Mouse (Mus musculus) forebrain, embryonic 15.5 days (tissue): Measurements from ENCODE around the gene BC048679. TPM values are rescaled to one million over a fixed set of nuclear protein-coding genes. Genes with fewer than 3 reads are reported as not detected.
"Not testable (repeated sequence)": the region's sequence is repeated elsewhere in the genome, so short reads cannot be mapped to it uniquely, and the experiment has no call there.

Source experiments
- ATAC-seq: fragments of 200-750 bp; cut with Nextera tagmentation; replicated peaks from 2 replicates; pipeline ENCODE4 v1.8.0; 2017; ENCODE audit warnings: mild to moderate bottlenecking, moderate TSS enrichment, moderate library complexity
- H3K27ac ChIP-seq: fragments of 300-500 bp; sonication (generic); replicated peaks from 2 replicates; pipeline ENCODE4 v1.5.1; 2015; ENCODE audit warnings: mild to moderate bottlenecking, inconsistent platforms
- H3K27me3 ChIP-seq: fragments of 300-500 bp; sonication (generic); 2 replicates; pipeline ENCODE4 v1.6.1; 2015; ENCODE audit warnings: inconsistent platforms
- H3K36me3 ChIP-seq: fragments of 300-500 bp; sonication (generic); 2 replicates; pipeline ENCODE4 v1.6.1; 2015; ENCODE audit warnings: mild to moderate bottlenecking, inconsistent platforms
- H3K4me1 ChIP-seq: fragments of 300-500 bp; sonication (generic); 2 replicates; pipeline ENCODE4 v1.6.1; 2015; ENCODE audit warnings: inconsistent platforms
- H3K4me2 ChIP-seq: fragments of 300-500 bp; sonication (generic); replicated peaks from 2 replicates; pipeline ENCODE4 v1.6.1; 2015; ENCODE audit warnings: mild to moderate bottlenecking, inconsistent platforms
- H3K4me3 ChIP-seq: fragments of 300-500 bp; sonication (generic); 2 replicates; pipeline ENCODE4 v1.5.1; 2015; ENCODE audit warnings: mild to moderate bottlenecking, inconsistent platforms
- H3K9ac ChIP-seq: fragments of 300-500 bp; sonication (generic); replicated peaks from 2 replicates; pipeline ENCODE4 v1.6.1; 2015; ENCODE audit warnings: mild to moderate bottlenecking, inconsistent platforms
- H3K9me3 ChIP-seq: fragments of 300-500 bp; sonication (generic); 2 replicates; pipeline ENCODE4 v1.6.1; 2016; ENCODE audit warnings: inconsistent platforms
- WGBS: fragments of 180-500 bp; shearing (Covaris S2); methylation state at CpG from one replicate; pipeline ENCODE4 v1.1.7; 2015; ENCODE audit warnings: mixed read lengths; 5-methylcytosine and 5-hydroxymethylcytosine counted together
- polyA plus RNA-seq: library from polyadenylated mRNA; unstranded; fragments of >200 nt; fragmentation: Nextera tagmentation; extraction: Ambion mirVana; gene quantifications from 2 replicates; pipeline ENCODE4 v1.2.1, GENCODE M21; 2015

The BC048679 gene
- polyA plus RNA-seq, 1 experiment from 2014 or later: not detected

DNA sequence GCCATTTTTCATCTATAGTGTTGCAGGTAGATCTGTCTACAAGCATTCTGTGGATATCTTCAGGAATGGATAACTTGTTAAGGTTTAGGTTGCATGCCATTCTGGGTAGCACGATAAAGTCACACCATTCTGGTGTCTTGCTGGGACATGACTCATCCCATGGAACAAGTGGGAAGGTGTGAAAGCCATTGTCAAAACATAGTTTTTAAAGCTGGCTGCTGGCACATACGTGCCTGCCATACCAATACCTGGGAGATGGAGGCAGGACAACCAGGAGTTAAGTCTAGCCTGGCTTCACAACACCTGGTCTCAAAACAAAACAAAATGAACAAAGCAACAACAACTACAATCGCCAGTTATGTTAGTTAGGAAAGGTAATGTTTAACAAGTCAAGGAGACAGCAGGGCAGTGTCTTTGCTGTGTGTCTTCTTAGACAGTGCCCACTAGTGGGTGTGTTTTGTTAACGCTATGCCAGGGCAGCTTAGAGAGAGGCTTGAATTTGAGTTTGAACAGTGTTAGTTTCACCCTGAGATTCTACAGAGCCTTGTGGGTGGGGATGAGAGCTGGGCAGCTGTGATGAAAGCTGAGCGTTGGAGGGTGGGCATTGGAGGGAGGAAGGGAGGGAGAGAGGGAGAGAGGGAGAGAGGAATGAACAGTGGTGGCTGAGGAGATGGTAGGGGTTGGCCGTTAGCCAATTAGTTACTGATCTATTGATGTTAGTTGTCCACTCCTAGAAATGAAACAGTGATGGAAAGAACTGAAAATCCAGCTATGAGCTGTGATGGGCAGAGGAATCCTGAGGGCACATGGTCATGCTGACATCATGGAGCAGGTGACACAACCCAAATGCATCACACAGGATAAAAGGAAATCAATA, 18.3 kb upstream of the BC048679 start:
- Histone ChIP-seq H3K9ac (no peak overlapping the region), H3K9me3 (no peaks in the 10 kb centered on the region), H3K4me2 (no peak overlapping the region), H3K36me3 (no peaks in the 10 kb centered on the region), H3K27me3 (no peaks in the 10 kb centered on the region), H3K4me3 (no peak overlapping the region), H3K4me1 (no peaks in the 10 kb centered on the region), H3K27ac (no peak overlapping the region)
- ATAC-seq: no peak
- WGBS: 76% methylated on average over 6 of the region's 6 CpGs

DNA sequence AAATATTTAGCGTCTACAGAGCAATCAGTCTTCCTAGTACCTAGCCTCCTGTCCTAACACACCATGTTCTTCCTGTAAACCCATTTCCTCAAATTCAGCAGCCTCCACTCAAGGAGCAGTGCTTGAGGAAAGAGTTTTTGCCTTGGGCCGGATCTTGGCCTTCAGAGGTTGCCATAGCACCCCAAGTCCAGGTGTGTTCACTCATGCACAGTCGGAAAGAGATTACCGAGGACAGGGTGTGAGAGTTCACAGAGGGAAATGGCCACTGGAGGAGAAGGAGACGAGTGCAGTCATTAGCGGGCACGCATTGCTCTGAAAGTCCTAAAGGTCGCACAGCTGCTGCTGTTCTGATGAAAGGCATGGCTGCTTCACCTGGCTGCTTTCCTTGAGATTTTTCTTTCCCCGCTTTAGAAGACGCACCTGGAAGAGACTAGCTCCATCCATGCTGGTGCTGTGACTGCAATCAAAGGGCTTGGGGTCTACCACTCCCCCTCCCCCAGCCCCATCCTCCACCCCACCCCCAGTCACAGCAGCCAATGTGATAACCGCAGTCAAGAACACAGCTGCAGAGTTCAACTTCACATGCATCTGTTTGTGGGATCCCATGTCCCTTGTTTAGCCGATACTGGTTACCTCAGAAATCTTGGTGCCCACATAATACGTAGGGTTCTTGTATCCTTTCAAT, 17.0 kb upstream of the BC048679 start:
- no peaks in the 10 kb centered on the region for H3K27me3 ChIP-seq
- ATAC-seq: no peak
- WGBS: 66% methylated on average over 13 of the region's 13 CpGs

DNA sequence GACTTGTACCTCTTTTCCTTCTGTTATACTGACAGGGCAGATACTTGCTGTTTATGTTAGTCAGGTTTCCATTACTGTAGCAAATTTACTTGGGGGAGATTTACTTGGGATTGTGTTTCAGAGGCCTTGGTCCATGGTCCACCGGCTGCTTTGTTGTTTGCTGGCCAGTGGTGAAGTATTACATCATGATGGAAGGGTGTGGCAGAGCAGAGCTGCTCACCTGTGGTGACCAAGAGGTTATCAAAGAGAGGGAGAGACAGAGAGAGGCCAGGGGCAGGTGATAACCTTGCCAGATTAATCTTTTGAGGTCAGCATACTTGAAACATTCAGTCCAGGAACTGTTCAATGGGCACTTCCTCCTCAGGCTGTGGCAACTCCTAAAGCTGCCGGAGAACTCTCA, 3.0 kb upstream of the BC048679 start:
- Histone ChIP-seq H3K9me3 (no peaks in the 10 kb centered on the region), H3K27me3 (no peaks in the 10 kb centered on the region), H3K9ac (no peak overlapping the region), H3K4me2 (no peak overlapping the region), H3K27ac (no peak overlapping the region), H3K36me3 (no peaks in the 10 kb centered on the region), H3K4me3 (no peak overlapping the region), H3K4me1 (no peaks in the 10 kb centered on the region)
- 81% methylated on average over 2 of the region's 2 CpGs for WGBS
- ATAC-seq: no peak

More for the DNA sequence above, 17.0 kb upstream of the BC048679 start:
- Histone ChIP-seq H3K4me3 (no peak overlapping the region), H3K4me2 (no peak overlapping the region), H3K4me1 (no peaks in the 10 kb centered on the region), H3K9me3 (no peaks in the 10 kb centered on the region), H3K9ac (no peak overlapping the region), H3K36me3 (no peaks in the 10 kb centered on the region), H3K27ac (no peak overlapping the region)

DNA sequence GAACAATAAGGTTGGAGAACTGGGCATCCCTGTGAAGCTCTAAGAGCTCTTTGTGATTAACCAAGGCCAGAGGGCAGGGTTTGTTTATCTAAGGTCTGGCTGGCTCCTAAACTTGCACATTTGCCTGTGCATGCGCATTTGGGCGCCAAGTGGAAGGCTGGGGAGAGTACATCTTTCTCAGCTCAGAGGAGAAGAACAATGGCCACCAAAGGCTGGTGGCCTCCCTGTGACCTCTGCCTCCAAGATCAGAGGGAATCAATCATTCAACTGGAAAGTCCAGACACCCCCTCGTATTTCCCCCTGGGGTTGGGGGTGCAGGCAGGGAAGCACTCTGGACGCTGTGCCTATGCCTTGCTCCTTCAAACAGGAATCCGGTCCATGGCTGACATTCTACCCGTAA, 910 bp downstream of the BC048679 start:
- Histone ChIP-seq H3K4me1 (peaks cover 9% of the 10 kb centered on the region), H3K4me2 (no peak overlapping the region), H3K27ac (no peak overlapping the region), H3K9me3 (no peaks in the 10 kb centered on the region), H3K36me3 (no peaks in the 10 kb centered on the region), H3K9ac (no peak overlapping the region), H3K4me3 (no peak overlapping the region), H3K27me3 (no peaks in the 10 kb centered on the region)
- no peak for ATAC-seq
- 18% methylated on average over 6 of the region's 6 CpGs for WGBS

DNA sequence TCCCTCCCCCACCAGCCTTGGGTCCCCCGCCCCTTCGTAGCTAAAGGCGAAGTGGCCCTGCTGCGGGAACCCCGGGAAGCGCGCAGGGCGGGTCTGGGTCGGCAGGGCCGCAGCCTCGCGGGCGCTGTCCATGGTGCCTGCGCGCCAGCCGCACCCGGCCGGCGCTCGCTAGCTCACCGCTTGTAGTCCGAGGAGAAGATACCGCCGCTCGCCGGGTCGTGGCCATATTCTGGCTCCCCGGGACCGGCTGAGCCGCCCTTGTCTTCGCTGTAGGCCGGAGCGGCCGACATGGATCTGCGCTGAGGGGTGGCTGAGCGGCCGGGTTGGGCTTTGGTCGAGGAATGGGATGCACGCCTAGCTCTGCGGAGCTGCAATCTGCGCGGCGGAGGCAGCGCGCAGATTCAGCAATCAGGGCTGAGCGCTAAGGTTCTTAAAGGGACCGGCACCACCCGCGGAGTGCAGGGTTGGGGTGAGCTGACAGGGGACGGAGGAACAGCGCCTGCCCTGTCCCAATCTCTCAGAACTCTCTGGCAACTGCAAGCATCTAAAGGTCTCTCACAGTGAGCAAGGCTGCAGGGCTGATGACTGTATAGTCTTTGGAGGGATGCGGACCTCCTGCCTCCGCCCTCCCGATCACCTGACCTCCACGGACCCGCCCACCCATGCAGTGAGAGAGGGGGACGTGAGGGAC, 4.6 kb downstream of the BC048679 start, which contains the start of gene Ap3b2:
Gene Ap3b2, minus strand, starts transcription at position 595 of the 691 bp plus-strand sequence.
- Histone ChIP-seq H3K9me3 (no peaks in the 10 kb centered on the region), H3K4me2 (peak within 1 kb of the TSS; percentile 52), H3K36me3 (no peaks in the 10 kb centered on the region), H3K27ac (peak within 1 kb of the TSS; percentile 99), H3K9ac (peak within 1 kb of the TSS; percentile 96), H3K4me3 (peak within 1 kb of the TSS; percentile 91), H3K27me3 (no peaks in the 10 kb centered on the region), H3K4me1 (peaks cover 21% of the 10 kb centered on the region)
- ATAC-seq: peak; percentile 94
- under 1% methylated on average over 57 of the region's 57 CpGs for WGBS

DNA sequence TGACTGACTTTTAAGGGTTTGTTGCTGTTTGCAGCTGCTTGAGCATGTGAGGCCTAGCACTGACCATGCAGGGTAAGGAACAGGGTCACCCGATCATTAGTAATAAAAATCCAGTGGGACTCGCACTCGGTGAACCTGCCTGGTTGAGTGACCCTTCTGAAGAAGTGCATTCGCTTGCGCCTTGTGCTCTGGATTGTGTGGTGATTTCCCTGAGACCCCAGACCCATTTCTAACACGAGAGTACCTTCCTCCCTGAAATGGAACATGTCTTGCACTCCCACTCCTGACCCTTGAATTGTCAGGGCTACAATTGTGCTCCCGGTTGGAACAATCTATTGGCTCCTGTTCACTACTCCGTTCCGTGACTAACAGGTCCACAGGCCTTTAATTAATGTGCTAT, 5.5 kb downstream of the BC048679 start:
- H3K9me3 ChIP-seq: no peaks in the 10 kb centered on the region
- H3K4me2 ChIP-seq: peak overlapping the region; percentile 52
- ATAC-seq: no peak
- H3K4me3 ChIP-seq: peak overlapping the region; percentile 91
- 38% methylated on average over 9 of the region's 9 CpGs for WGBS
- H3K27me3 ChIP-seq: no peaks in the 10 kb centered on the region
- H3K27ac ChIP-seq: peak overlapping the region; percentile 99
- peak overlapping the region; percentile 96 for H3K9ac ChIP-seq
- H3K36me3 ChIP-seq: no peaks in the 10 kb centered on the region
- H3K4me1 ChIP-seq: peaks cover 21% of the 10 kb centered on the region

DNA sequence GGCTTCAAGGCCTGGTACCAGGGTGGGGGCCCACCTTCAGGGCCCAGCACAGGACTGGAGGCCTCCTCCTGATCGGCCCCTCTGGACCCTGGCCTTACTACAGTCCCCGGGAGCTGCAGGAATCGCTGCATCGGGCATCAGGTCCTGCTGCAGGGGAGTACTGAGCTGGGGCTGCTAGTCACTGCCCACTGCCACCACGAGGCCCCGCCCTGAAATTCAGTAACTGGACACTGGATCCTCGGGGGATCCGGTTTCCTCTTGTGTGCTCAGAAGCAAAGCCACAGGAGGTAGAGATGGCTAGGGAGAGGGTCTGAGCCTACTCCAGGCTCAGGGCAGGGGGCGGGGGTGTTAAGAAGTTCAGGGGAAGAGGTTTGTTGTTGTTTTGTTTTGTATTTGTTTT, 8.4 kb downstream of the BC048679 start:
- Histone ChIP-seq H3K27ac (no peak overlapping the region), H3K4me1 (peaks cover 21% of the 10 kb centered on the region), H3K9ac (no peak overlapping the region), H3K9me3 (no peaks in the 10 kb centered on the region), H3K27me3 (no peaks in the 10 kb centered on the region), H3K4me3 (no peak overlapping the region), H3K36me3 (no peaks in the 10 kb centered on the region), H3K4me2 (no peak overlapping the region)
- 5% methylated on average over 9 of the region's 9 CpGs for WGBS
- no peak for ATAC-seq

DNA sequence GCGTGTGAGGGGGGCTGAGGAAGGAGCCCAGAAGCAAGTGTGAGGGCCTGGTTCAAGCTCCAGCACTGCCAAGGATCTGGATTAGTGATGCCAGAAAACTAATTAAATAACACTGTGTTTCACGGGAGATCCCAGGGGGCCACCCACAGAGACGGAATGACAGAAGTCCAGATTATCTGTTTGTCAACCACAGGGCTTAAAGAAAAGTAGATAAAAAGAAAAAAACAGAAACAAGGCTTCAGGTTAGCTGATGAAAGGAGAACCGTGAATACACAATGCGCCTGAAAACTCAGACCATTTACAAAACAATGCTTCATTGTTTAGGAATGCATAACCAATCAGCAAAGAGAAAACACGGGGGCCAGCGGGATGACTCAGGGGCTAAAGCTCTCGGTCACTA, 17.3 kb downstream of the BC048679 start:
- Histone ChIP-seq H3K9ac (no peak overlapping the region), H3K36me3 (peaks cover 19% of the 10 kb centered on the region), H3K4me1 (no peaks in the 10 kb centered on the region), H3K9me3 (no peaks in the 10 kb centered on the region), H3K27ac (no peak overlapping the region), H3K4me2 (no peak overlapping the region), H3K27me3 (peaks cover 13% of the 10 kb centered on the region), H3K4me3 (no peak overlapping the region)
- ATAC-seq: no peak
- 1% methylated on average over 8 of the region's 8 CpGs for WGBS

DNA sequence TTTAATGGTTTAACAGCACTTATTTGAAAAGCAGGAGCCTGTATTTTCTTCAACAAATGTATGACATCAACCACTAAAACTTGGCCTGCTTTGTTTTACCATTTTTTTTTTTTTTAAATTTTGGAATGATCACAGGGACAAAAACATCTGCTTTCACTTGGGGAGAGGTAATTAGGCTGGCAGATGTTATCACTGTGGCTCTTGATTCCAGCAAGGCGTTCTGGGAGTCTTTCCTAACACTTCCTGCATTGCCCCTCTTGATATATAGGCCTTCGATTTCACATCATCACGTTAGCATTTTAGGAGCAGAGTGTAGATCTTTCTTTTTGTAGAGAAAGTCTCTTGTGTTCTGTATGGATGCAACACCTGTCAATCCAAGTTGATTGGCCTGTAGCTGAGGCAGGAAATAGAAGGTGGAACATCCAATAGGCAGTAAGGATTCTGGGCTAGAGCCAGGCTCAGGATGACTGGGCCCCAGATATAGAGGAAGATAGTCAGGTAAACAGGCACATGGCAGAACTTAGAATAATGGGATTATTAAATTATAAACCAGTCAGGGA, 18.5 kb downstream of the BC048679 start:
- H3K9me3 ChIP-seq: no peaks in the 10 kb centered on the region
- H3K4me2 ChIP-seq: no peak overlapping the region
- ATAC-seq: no peak
- H3K36me3 ChIP-seq: peaks cover 23% of the 10 kb centered on the region
- H3K4me3 ChIP-seq: no peak overlapping the region
- no peaks in the 10 kb centered on the region for H3K4me1 ChIP-seq
- peaks cover 13% of the 10 kb centered on the region for H3K27me3 ChIP-seq
- 75% methylated on average over 3 of the region's 3 CpGs for WGBS
- no peak overlapping the region for H3K27ac ChIP-seq
- H3K9ac ChIP-seq: no peak overlapping the region

DNA sequence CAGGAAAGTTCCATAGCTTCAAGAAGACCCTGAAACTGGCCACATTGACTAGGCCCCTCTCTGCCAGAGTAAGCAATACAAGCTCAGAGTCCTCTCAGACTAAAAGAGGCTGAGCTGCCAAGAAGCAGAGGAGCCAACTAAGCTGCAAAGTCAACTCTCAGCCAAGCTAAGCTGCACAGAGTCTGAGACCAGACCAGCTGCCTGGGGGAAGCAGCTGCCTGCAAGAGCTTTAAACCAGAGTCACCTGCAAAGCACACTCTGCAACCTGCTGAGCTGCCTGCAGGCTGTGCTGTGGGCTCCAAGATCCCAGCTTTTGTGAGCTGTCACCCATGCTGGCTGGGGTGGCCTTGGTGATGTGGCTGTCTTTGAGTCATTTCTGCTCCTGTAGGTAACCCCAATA, 19.8 kb downstream of the BC048679 start:
- H3K4me2 ChIP-seq, H3K27ac ChIP-seq, H3K9me3 ChIP-seq, H3K4me3 ChIP-seq, H3K4me1 ChIP-seq, H3K9ac ChIP-seq: not testable (repeated sequence)
- Histone ChIP-seq H3K36me3 (peaks cover 17% of the 10 kb centered on the region), H3K27me3 (peaks cover 13% of the 10 kb centered on the region)
- ATAC-seq: 0 out of 2 replicates have a peak, but pooled peaks have one; percentile 14

DNA sequence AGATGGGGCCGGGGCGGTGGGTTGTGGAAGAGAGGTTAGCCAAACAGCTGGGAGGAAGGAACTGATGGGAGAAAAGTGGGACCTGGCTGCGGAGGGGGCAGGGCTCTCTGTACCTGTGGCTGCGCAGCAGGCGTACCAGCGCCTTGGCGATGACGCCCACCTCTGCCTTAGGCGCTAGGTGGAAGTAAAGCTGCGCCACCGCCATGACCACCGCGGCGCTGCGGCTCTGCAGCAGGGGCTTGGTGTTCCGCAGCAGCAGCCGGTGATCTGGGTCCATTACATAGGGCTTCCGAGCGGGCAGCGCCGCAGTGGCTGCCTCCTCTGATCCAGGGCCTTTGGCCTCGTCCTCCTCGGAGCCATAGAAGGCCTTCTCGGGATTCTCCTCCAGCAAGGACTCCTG, 21.2 kb downstream of the BC048679 start:
- Histone ChIP-seq H3K4me3 (no peak overlapping the region), H3K36me3 (peaks cover 18% of the 10 kb centered on the region), H3K9me3 (no peaks in the 10 kb centered on the region), H3K4me2 (no peak overlapping the region), H3K27me3 (peaks cover 13% of the 10 kb centered on the region), H3K27ac (no peak overlapping the region), H3K9ac (no peak overlapping the region), H3K4me1 (no peaks in the 10 kb centered on the region)
- WGBS: 4% methylated on average over 24 of the region's 24 CpGs
- ATAC-seq: peak; percentile 57; the same call in 1 of the 2 replicates

DNA sequence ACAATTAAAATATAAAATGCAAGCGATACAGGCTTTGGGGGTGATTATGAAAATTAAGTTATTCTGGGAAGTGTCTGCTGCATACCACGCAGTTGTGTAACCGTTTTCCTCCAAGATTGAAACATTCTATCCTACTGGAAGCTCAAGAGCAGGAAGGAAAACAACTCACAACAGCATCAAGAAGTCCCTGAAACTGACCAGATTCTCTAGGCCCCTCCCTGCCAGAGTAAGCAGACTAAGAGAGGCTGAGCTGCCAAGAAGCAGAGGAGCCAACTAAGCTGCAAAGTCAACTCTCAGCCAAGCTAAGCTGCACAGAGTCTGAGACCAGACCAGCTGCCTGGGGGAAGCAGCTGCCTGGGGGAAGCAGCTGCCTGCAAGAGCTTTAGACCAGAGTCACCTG, 22.9 kb downstream of the BC048679 start:
- H3K4me2 ChIP-seq: no peak overlapping the region
- peaks cover 13% of the 10 kb centered on the region for H3K27me3 ChIP-seq
- WGBS: 81% methylated on average over 3 of the region's 3 CpGs
- peaks cover 26% of the 10 kb centered on the region for H3K36me3 ChIP-seq
- H3K4me3 ChIP-seq: no peak overlapping the region
- no peaks in the 10 kb centered on the region for H3K9me3 ChIP-seq
- ATAC-seq: no peak
- H3K4me1 ChIP-seq: no peaks in the 10 kb centered on the region
- no peak overlapping the region for H3K9ac ChIP-seq
- H3K27ac ChIP-seq: no peak overlapping the region
